Mouse (Mus musculus) E14TG2a.4 (cell line): ENCODE measurements around the gene Cd9.

Source experiments
- CTCF ChIP-seq: conservative IDR thresholded peaks from 2 replicates; pipeline ENCODE4 v1.5.1; 2014; ENCODE audit warnings: low read length
- NANOG ChIP-seq: IDR thresholded peaks from 2 replicates; pipeline ENCODE4 v1.6.1; 2014; ENCODE audit warnings: borderline replicate concordance, low read length, mixed read lengths
- POU5F1 ChIP-seq: IDR thresholded peaks from 2 replicates; pipeline ENCODE4 v1.6.1; 2014; ENCODE audit warnings: low read length, borderline replicate concordance

GRCm38 (mm10) chr6:125491393-125491792, 3.2 kb downstream of the Cd9 start:
- TF ChIP-seq CTCF (no peak), POU5F1 (no peak), NANOG (no peak)
